Mouse (Mus musculus): ENCODE measurements around the gene Elk3.

The Elk3 gene

DNA sequence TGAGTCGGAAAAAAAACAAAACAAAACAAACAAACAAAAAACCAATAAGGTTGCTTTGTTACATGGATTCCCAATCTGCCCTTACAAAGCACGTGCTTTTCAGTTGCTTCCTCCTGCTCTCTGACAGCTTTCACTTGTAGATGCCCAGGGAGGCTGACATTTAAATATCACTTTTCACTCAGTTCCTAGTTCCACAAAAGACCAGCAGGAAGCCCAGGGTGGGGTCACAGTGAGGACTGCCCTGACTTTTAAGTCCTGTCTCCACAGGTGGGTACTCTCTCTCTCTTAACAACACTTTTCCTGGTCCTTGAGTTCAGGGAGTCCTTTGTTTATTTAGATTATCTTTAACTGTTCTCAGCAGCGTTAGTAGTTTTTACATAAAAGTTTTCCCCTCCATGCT is 68.7 kb downstream of the Elk3 start:
- DNase-seq (ENCODE audit: low spot score in 2 of 2): no peak

DNA sequence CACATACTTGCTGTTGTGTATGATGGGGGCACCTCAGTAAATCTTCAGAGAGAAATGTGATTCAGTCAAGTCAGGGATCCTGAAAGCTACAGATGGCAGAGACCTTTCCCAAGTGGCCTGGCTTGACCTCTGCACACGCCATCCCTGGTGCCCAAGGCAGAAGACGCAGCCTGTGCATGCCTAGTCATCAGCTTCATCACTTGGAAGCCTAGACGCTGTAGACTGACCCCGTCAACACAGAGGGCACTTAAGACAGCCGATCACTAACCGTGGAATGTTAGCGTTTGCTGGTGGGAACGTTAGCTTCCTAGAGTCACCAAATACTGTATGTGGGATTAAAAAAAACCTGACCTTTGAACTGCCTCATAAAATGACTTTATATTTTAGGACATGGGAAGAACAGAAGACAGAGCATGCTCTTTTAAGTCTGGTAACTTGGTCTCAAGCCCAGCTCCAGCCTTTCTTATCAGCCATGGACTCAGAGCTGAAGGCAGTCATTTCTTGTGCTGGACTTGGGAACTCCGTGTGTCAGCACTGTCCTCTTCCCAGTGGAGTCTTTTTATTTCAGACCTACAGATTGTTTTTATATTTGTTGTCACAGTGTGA is 71.6 kb downstream of the Elk3 start:
- DNase-seq (ENCODE audit: low spot score in 2 of 2): no peak

DNA sequence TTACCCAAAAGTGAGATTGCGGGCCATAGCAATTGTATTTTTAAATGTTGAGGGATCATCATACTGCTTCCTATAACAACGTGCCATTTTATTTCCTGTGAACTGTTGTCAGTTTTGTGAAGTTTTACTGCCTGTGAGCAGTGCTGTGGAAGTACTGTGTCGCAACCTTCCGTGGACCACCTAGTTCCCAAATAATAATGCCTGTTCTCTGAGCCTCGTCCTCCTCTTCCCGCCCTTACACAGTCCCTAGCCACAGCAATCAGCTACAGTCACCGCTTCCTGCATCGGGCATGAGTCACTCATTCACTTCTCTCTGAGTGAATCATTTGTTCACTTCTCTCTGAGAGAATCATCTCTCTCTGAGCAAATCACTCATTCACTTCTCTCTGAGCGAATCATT is 76.2 kb downstream of the Elk3 start:
- no peak for DNase-seq (ENCODE audit: low spot score in 2 of 2)

DNA sequence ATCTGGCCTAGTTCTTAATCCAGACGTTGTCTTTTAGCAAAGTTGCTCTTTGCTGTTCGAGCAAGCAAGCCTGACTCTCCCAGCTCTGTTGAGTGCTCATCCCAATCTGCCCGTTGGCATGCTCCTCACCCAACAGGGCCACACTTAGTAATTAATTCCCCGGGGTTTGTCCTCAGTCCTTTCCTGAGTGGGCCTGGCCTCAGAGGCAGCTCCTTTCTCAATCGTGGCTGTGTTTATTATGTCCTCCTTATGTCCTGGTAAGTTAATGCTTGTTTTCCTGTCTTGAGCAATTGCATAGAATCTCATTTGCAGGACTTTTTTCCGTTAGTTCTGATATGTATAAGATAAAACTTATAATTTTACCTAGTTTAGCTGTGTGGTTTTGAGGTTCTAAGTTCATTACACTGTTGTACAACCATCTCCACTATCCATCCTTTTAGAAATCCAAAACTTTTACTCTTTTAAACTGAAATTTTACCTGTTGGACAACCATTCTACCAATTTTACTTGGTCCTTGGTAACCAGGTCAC is 77.2 kb downstream of the Elk3 start:
- DNase-seq (ENCODE audit: low spot score in 2 of 2): no peak

DNA sequence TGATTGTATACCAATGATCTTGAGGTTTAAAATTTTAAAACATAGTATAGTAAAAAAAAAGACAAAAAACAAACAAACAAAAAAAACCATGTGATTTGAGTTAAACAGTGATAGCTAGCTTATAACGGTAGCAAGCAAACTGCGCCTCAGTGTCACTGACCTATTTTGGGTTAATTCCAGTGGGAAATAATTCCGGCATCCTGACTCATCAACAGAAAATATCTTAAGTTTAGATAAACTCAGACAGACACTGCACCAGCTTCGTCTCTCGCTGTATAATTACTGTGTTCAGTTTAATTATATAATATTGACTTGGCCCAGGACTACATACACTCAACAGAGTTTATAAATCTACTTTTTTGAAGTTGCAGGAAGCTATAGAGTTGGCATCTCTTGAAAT is 79.0 kb downstream of the Elk3 start:
- DNase-seq (ENCODE audit: low spot score in 2 of 2): no peak

DNA sequence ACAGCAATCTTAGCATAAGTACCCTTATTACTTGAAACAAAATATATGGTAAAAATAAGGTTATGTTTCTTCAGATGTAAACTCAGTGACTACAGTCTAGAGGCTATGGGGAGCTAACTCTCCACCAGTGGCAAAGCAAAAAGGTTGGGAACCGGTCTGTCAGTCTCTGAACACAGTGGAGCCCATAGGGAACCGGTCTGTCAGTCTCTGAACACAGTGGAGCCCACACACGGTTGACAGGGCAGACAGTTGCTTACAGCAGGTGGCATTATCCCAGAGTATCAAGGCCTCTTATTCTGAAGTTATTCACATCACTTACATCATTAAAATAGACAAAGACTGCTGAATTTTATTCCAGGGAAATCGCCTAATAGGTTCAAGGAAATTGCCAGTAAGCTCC is 79.4 kb downstream of the Elk3 start:
- DNase-seq (ENCODE audit: low spot score in 2 of 2): no peak

DNA sequence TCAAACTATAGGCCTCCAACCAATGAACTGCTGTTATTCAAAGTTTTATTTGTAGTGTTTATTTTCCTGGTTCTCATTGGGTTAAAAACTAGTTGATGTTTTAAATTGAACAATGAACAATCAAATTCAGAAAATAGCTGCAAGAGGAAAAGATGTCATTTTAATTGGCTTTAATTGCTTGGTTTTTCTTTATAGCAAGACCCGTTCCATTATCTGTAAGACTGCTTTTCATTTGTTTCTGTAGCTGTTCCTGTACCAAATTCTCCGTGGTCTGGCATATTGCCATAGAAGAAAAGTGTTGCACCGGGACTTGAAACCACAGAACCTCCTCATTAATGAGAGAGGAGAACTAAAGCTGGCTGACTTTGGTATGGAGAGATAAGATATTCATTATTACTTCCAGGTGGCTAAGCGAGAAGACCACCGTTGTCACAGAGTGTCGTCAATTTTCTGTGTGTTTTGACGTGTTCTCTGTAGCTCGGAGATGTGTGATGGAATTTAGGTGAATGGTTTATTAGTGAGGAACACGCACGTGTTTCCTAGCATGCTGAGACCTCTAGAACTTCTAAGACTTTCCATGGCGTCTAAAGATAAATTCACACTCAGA is 82.4 kb downstream of the Elk3 start:
- no peak for DNase-seq (ENCODE audit: low spot score in 2 of 2)

DNA sequence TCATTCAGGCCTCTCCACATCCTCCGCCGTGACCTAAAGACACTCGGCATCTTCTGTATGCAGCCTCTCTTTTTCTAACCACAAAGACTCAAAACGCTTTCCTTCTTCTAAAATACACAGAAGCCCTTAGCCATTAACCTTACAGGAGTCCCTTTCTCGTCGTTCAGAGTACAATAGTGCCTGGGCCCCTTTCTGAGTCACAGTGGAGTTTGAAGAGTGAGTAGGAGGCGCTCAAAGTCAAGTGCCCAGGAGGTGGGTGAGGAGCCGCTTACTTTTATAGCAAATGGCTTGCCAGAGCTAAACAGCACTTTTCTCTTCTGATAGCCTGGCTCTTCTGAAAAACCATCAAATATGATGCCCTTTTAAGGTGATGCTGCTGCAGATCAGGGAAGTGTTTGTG is 83.0 kb downstream of the Elk3 start:
- no peak for DNase-seq (ENCODE audit: low spot score in 2 of 2)

DNA sequence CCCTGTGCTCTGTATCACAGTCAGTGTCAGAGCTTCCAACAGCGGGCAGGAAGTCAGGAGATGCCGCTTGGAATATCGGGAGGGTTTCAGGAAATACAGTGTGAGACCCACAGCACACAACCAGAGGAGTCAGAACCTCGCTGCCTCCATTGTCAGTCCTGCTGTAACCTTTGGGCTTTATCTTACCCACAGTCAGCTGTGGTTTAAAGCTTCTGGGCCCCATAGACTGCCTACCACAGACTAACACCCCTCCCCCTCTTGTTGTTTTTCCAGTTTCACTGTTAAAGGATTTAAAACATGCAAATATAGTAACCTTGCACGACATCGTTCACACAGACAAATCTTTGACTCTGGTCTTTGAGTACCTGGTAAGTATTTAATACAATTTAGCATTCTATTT is 85.2 kb downstream of the Elk3 start:
- peak; percentile 26 to 52 for DNase-seq (ENCODE audit: low spot score in 2 of 2)

DNA sequence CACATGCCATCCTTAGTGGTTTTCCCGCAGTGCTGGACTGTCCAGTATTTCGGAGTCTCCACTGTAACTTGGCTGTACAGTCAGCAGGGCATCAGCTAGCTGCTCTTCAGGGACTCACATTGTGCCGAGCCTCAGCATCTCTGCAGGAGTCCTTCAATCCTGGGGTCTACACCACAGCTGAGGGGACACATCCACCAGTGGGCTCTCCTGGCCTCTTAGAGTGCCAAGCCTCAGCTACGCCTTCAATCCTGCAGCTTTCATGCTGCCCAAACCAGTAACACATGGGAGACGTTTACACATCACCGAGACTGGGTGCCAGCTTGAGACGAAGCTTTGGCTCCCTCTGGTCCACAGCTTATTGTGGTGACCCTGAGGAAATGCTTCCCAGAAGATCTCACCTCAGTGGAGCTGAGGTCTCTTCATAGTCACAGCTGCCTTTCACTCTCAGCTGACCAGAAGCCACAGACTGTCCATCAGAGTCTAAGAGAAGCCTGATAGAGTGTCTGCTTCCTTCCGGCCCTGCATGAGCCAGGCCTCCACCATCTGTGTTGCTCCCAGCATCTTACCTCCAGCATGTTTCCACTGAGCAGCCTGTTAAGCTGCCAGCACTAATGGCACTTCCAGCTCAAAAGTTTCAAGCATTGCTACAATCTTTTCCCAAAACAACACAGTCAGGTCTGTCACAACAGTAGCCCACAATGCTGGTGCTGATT is 95.7 kb downstream of the Elk3 start:
- no peak for DNase-seq (ENCODE audit: low spot score in 2 of 2)

DNA sequence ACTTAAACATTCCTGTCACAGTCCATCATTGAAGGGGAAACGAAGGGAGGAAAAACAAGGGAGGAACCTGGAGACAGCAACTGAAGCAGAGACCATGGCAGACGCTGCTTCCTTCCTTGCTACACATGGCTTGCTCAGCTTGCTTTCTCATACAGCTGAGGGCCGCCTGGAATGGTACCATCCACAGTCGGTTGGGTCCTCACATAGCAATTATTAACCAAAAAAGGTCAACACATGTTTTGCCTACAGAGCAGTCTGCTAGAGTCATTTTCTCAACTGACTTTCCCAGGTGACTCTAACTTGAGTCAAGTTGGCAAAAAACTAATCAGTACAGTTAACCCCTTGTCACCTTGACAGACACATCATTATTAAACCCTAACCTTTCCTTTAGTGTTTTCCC is 96.7 kb downstream of the Elk3 start:
- no peak for DNase-seq (ENCODE audit: low spot score in 2 of 2)

DNA sequence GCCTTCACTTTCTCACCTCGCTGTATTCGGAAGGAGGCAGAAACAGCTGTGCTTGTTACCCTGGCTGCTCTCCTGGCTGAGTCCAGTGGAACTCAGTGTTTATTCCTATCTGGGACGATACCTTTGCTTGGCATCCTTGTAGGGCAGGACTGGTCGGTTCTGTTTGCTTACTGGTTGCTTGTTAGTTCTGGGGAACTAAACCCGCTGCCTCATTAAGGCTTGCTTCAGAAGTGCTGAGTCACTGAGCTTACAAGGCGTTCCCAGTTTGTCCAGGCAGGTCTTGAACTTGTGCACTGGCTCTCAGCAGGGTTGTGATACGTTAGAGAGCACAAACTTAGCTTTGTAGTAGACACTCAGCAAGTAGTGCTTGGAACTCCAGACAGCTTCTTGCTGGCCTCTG is 97.6 kb downstream of the Elk3 start:
- DNase-seq (ENCODE audit: low spot score in 2 of 2): no peak

DNA sequence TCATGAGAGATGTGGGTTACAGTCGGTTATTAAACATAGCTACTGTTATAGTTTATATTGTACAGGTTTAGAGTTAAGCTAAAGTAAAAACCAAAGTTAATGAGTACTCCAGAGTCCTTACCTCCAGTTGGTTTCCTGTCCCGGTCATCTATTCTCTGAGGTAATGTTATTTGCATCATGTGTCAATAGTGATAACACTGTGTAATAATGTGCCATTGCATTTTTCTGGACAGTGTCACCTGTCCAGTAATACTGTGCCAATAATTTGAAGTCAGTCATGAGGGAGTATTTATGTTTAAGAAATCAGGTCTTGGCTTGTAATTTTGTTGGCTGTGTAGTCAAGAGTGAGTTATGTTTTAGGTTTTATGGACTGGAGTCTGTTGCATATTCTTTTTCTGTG is 98.2 kb downstream of the Elk3 start:
- no peak for DNase-seq (ENCODE audit: low spot score in 2 of 2)

DNA sequence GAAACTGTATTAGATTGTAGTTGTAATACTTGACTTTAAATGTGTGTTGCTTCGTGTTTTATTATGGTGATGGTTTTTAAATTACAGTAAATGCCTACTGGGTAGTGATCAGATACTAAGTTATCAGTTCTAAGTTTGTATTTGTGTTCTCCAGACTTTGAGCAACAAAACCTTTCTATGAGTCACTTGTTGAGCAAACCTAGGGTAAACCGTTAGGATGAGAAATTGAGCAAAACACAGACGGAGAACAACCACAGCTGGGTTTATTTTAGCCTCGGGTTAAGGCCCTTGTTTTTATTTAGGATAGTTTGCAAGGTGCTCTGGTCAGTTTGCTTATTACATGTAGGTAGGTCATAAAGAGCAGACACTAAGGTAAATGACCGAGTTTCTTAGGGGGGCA is 103.8 kb downstream of the Elk3 start:
- DNase-seq (ENCODE audit: low spot score in 2 of 2): no peak

DNA sequence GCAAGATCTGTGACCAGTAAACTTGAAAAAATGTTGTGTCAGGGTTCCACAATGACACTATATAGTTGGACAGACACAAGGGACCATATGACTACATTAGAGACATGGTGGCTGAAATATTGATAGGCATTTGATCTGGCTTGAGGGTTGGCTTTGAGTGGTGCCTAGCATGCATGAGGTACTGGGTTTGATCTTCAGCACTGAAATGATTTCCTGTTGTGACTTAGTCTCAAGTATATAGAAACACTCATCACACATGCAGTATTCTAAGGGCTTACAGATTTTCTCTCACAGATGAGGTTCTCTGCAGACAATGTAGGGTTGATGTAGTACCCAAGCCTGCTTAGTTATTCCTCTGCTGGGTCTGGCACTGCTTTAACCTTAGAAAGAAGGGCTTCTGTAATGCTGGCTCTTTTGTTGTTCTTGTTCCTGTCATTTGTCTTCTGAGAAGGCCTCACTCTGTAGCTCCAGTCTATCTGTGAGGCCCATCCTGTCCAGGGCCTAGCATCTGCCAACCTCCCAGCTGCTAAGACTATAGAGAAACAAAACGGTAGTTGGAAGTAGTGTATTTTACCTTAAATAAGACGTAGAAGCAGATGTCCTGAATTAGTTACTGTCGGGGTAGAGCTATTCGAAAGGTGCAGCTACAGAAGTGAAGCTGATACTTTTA is 105.5 kb downstream of the Elk3 start:
- DNase-seq (ENCODE audit: low spot score in 2 of 2): no peak

DNA sequence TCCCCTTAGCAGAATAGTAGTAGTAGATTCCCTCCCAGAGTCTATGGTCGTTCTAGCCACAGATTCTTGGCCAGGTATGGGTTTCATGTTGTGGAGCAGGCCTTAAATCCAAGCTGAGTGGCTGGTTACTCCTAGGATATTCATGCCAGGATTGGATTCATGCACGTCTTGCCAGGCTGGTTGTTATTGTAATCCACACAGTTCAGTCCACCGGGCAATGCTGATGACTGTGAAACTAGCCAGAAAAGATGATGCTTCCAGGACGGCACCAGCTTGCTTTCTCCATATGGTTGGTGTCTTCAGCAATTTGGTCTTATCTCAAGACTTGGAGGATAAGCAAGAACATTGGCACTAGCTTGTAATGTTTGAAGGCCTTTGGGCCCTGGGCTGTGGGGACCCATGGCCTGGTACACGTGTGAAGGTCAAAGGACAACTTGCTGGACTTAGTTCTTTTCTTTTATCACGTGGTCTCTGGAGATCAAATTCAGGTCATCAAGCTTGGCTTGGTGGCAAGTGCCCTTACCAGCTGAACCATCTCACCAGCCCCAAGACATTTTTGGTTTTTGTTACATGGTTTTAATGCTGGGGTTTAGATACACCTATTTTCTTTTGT is 109.0 kb downstream of the Elk3 start:
- DNase-seq (ENCODE audit: low spot score in 2 of 2): no peak

DNA sequence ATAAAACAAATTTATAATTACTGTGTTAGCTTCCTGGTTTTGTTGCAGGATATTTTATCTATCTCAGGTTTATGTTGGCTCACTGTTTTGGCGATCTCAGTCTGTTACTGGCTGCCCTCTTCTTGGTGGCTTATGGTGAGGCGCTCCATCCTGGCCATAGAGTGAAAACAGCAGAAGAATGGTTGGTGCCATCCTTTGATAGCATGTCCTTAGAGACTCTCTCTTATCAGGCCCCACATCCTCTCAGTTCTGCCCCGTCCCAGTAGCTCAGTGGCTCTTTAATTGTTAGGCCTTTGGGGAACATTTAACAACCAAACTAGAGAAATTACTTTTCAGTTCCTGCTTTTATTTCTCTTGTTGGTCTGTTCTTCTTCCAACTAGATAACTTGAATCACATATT is 112.0 kb downstream of the Elk3 start:
- DNase-seq (ENCODE audit: low spot score in 2 of 2): no peak

Data from natural killer cell, adult 2 months (primary cell).